Mouse (Mus musculus) brain, embryonic 14.5 days (tissue): ENCODE measurements around the gene Acvrl1. TPM values are rescaled to one million over a fixed set of nuclear protein-coding genes. Genes with fewer than 3 reads are reported as not detected.

Source experiments
- DNase-seq: peaks from one replicate; pipeline ENCODE4 v3.0.0-alpha.2; 2011; ENCODE audit warnings: low read depth
- CTCF ChIP-seq: fragments of 200-500 bp; IDR thresholded peaks from 2 replicates; pipeline ENCODE4 v1.5.1; 2012; ENCODE audit warnings: inconsistent platforms, mild to moderate bottlenecking, moderate library complexity, borderline replicate concordance; ENCODE audit not compliant: insufficient read depth, insufficient read length; ENCODE audit errors: extremely low read depth
- POLR2A ChIP-seq: fragments of 200-500 bp; IDR thresholded peaks from 2 replicates; pipeline ENCODE4 v1.6.1; 2012; ENCODE audit warnings: mild to moderate bottlenecking, inconsistent platforms, borderline replicate concordance; ENCODE audit not compliant: poor library complexity, insufficient read depth, insufficient read length, severe bottlenecking; ENCODE audit errors: extremely low read depth
- polyA plus RNA-seq: library from polyadenylated mRNA; depleted of rRNA; stranded (reverse); fragments of >200 nt; gene quantifications from 2 replicates; pipeline ENCODE4 v1.2.3, GENCODE M21; 2012; rRNA removed

Acvrl1 gene
- polyA plus RNA-seq = 8.5 and 11.6 TPM in 2 replicates

DNA sequence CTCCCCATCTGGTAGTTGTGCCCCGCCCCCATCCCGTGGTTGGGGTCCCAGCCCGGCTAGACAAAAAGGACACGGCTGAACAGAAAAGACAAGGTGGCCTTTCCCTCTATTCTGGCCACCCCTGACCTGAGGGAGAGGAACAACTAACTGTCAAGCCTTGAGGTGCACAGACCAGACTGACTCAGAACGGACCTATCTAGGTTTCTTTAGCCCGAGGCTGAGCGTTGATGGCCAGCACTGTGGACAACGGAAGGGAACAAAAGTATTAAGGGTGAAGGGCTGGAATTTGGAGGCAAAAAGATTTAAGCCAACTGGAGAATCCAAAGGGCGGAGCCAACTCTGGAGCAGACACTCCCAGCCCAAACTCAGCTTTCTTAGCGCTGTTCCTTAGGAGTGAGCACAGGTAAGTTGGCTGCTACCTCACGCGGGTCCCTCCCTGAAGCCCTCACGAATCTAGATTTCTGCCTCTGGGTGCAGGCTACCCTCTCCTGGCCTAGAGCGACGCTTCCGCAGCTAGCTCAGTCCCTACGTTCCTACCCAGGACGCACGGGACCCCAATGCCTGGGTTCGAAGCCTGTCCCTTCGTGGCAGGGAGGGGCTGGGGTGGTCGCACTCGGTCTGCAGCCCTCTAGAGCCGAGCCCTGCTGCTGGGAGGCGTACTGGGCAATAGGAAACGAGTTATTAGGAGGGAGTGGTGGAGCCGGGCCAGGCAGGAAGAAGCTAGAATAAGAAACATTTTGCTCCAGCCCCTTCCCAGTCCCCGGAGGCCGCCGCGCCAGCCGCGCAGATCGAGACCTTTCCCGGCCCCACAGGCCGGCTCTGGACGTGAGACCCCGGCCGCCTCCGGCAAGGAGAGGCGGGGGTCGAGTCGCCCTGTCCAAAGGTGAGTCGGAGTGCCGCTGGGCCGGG lies at the start of gene Acvrl1:
Acvrl1 (plus strand) TSS at position 342 of the 909 bp plus-strand sequence.
- DNase-seq = no peak
- TF ChIP-seq POLR2A (no peak), CTCF (no peak)

DNA sequence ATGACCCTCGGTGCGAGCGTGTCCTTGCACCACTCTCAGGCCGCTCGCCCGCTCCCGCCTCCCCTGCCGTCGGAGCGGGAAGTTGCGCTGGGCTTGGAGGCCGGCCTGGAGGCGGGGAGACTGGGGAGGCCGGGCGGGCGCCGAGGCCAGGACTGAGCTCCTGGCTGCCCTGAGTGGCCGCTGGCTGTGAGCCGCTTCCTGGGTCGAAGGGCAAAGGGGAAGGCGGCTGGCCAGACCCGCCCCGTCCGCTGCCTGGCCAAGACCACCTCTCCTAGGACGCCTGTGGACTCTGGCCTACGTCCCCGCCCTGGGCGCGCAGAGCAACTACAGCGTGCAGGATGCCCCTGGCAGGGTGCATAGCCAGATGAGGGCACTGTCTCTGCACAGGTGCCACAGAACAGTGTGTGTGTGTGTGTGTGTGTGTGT lies 49.6 kb upstream of the Acvrl1 start:
- TF ChIP-seq CTCF (no peak), POLR2A (no peak)
- peak; percentile 63 for DNase-seq

DNA sequence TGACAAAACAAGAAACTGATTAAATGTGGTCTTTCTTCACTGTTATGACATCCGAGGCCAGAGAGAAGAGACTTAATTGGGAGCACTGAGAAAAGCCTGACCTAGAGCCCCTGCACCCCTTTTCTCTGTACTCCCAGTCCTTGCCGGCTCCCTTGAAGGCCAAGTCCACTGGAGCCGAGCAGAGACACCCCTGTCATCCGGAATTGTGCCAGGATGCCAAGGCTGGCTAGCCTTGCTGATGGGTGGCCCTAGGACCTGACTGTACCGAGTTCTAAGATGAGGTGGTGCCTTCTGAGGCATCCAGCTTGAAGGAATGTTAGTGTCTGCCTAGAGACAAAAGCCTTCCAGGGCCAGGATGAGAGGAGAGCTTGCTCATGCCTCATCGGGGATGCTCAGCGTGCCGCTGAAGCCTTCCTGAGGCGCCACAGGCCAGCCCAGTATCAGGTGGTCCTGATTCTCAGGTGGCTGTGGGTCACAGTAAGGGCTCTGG lies 48.2 kb upstream of the Acvrl1 start:
- DNase-seq = no peak
- TF ChIP-seq POLR2A (no peak), CTCF (no peak)

DNA sequence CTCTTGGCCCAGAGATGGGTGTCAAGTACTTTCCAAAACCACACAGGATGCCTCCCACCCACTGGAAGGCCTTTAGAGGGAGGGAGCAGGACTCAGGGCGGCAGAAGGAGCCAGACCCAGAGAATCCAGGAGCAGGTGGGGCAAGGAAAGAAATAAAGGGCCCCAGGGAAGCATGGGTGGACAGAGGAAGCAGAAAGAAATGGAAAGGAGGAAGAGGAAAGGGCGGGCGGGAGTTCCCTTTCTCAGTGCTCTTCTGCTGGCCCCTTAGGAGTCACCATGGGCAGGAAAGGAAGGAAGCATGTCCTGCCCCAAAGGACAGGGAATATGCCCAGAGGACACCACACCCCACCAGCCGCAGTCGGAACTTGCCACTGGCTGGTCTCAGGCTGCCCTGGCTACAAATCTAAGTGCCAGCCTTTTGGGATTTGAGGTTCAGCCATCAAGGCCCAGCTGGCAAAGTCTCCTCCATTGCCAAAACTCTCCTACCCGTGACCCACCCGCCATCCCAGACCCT lies 47.2 kb upstream of the Acvrl1 start:
- TF ChIP-seq CTCF (no peak), POLR2A (no peak)

DNA sequence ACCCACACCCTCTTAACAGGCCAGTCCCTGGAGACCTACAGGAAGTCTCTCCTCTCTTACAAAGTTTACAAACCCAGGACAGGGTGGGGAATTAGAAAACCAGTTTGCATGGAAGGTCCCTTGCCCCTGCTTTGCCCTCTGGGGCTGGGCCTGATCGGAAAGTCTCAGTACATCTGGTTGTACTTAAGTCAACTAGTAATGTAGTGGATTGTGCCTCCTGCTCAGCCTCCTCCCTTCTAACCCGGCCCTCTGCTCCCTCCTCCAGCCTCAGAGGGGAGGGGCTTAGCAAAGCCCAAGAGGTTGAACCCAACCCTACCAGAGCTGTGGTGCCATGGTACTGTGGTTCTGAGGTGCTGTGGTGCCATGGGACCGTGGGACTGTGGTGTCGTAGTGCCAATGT lies 46.1 kb upstream of the Acvrl1 start:
- DNase-seq = no peak
- TF ChIP-seq CTCF (no peak), POLR2A (no peak)

More for the DNA sequence above, 47.2 kb upstream of the Acvrl1 start:
- DNase-seq = no peak

DNA sequence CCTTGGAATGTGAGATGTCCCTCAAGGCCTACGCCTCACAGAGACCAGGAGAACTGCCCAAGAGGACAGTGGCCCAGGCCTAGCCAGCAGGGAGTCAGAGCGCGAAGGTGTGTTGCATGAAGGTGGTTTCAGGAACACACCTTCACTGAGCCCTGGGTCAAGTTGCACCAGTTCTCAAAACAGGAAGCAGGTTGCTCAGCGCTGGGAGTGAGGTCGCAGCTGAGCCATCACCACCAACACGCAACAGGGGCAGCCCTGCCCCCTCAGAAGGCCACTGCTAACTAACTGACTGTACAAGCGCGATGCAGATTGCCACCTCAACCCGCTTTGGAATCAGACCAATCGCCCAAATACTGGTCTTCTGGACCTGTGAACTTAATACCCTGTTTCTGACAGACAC lies 43.8 kb upstream of the Acvrl1 start:
- no peak for TF ChIP-seq POLR2A
- DNase-seq = no peak

DNA sequence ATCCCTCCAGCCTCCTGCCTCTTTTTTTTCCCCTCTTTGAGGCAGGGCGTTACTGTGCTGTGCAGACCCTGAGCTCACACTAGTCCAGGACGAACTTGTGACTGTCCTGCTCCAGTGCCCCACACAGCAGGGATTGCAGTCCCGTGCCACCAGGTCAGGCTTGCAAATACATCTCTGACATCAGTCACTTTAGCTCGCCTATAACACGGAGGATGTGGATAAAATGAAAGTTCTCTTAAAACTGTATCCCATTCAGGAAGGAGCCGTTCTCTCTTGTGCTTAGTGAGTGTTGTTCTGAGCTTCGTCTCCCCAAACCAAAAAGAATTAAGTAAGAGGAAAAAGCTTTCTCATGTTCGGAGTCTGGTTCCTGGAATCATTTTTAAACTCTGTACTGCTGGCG lies 41.9 kb upstream of the Acvrl1 start:
- no peak for TF ChIP-seq POLR2A
- no peak for TF ChIP-seq CTCF
- DNase-seq = no peak

DNA sequence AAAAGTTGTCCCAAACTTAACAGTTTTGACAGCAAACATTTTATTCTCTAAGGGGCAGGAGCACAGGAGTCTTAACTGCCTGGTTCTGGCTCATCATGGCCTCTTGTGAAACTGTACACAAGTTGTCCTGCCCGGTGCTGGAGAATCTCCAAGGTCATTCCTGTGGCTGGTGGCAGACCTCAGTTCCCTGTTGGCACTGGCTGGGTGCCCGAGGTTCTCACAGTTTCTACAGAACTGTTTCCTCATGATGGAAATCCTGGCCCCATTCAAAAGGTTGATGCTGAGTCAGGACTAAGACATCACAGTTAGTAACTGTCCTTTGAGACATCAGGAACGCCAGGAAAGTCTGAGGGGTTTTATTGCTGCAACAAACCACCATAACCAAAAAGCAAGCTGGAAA lies 41.4 kb upstream of the Acvrl1 start:
- TF ChIP-seq CTCF (no peak), POLR2A (no peak)
- no peak for DNase-seq

DNA sequence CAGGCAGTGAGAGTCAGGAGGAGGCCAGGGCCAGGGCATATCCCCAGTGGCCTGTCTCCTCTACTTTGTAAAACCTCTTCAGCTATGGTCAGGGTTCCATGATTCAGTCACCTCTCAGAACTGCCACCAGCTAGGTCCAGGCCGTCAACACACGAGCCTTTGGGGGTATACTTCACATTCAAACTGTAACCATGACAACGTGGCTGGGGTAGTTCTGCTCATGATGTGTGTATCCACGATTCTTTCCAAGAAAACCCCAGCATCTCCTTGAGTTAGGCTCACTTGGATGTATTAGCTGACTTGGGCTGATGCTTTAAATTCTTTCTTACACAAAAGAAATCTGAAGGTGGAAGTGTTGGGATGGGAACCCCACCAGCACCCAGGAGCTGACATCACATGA lies 40.0 kb upstream of the Acvrl1 start:
- TF ChIP-seq CTCF = no peak
- TF ChIP-seq POLR2A = no peak
- DNase-seq = peak; percentile 50

DNA sequence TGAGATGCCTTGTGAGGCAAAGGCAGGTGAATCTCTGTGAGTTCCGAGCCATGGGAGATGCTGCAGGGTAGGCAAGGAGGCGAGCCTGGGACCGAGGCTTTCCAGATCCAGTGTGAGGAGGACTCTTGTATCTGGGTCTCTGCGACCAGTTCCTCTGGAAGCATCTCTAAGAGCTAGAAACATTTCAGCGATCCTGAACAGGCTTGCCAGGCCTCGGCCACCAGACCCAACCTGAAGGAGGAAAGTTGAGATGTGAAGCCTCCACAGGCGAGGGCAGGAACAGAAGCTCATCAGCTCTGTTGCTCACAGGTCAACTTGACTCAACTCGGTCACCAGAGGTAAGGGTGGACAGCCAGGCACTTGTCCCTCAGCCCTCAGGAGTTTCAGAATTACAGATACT lies 36.8 kb upstream of the Acvrl1 start:
- no peak for TF ChIP-seq CTCF
- TF ChIP-seq POLR2A = no peak
- DNase-seq = no peak

DNA sequence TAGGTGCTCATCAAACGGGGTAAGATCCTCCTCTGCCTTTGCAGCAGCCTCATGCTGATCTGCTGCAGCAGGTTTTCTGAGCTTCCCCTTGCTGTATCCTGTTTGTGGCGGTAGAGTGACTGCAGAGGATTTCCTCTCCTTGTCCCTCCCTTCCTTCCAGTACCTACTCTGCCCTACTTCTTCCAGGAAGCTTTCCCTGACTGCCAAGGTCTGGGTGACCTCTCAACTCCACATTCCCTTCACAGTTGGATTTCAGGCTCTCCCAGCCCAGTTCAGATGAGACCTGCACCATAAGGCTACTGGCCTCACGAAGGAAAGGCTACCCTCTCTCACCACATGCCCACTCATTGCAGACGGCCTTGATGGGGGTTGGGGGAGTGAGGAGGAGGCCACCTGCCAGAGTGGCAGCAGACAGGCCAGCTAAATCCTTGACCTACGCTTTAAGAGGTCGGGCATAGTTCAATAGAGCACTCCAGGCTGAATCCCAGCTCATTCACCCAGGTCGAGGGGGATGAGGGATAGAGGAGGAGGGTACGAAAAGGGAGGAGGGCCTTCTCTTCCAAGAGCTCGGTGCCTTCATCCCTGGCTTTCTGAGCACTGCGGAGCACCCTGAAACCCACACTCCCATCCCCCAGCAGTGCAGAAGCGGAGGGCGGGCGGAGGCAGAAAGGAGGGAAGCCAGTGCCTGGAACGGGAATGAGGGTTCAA lies 36.0 kb upstream of the Acvrl1 start:
- no peak for TF ChIP-seq POLR2A
- no peak for TF ChIP-seq CTCF
- DNase-seq = peak; percentile 53
